Mouse (Mus musculus): Measurements from ENCODE around the gene Apoo. TPM values are rescaled to one million over a fixed set of nuclear protein-coding genes. Genes with fewer than 3 reads are reported as not detected.

The Apoo gene
- polyA plus RNA-seq (2021; fragmentation: Nextera tagmentation) = 152 and 163 TPM in 2 replicates
- long read RNA-seq, experiment 1, transcript Apoo-204 (9 exons, 784 nt) = major isoform, 107 of 115 reads
- long read RNA-seq, experiment 1, partial matches to known transcripts = 1 of 115 reads
- long read RNA-seq, experiment 1, other reads (novel, unspliced or antisense) = 5 of 115 reads
- long read RNA-seq, experiment 2, transcript Apoo-204 (9 exons, 784 nt) = major isoform, 31 of 47 reads
- long read RNA-seq, experiment 2, partial matches to known transcripts = 5 of 47 reads
- long read RNA-seq, experiment 2, other reads (novel, unspliced or antisense) = 8 of 47 reads

GRCm38 (mm10) chrX:94366670-94367241 lies at the start of gene Apoo, which contains the start of gene Fam90a1b:
TSS of gene Apoo (plus strand) at chrX:94367117.
TSS of gene Fam90a1b (minus strand) at chrX:94366777.

Small RNAs within 50 kb of the gene (microRNA-seq; reads per million reads assigned to microRNA genes)
- gene Gm44477 = not detected

Other genes with a start within 250 kb of the Apoo start
- gene Zfx, start 243.4 kb upstream of the Apoo start, polyA plus RNA-seq (2021; fragmentation: Nextera tagmentation) = 22.9 and 24.1 TPM in 2 replicates
- 60.3 and 66.9 TPM in 2 replicates for gene Eif2s3x, start 154.3 kb upstream of the Apoo start, polyA plus RNA-seq (2021; fragmentation: Nextera tagmentation)
- gene Klhl15, start 132.5 kb upstream of the Apoo start, polyA plus RNA-seq (2021; fragmentation: Nextera tagmentation) = 6.4 and 7.4 TPM in 2 replicates
- not detected in 2 replicates for gene Fam90a1b, start 340 bp upstream of the Apoo start, polyA plus RNA-seq (2021; fragmentation: Nextera tagmentation)
- gene Maged1, start 175.0 kb downstream of the Apoo start, polyA plus RNA-seq (2021; fragmentation: Nextera tagmentation) = 326 and 331 TPM in 2 replicates

All from layer of hippocampus, adult 6 months (tissue).